Mouse (Mus musculus): Measurements from ENCODE around the gene Cadm4.
"Not testable (repeated sequence)": the region's sequence is repeated elsewhere in the genome, so short reads cannot be mapped to it uniquely, and the experiment has no call there.

Gene Cadm4

DNA sequence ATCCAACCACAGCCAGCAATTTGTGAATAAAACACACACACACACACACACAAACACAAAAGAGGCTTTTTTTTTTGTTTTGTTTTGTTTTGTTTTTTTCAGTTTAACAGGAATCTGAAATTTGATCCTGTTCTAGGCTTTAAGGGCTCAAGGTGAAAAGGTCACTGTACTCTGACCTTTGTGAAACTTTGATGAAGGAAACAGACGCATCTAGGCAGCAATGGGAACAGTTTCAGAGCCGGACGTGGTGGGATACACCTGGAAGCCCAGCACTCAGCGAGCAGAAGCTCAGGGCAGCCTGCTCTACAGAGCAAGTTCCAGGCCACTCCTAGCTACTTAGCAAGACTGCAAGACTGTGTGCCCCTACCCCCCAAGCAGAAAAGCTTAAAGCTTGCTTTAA lies 23.0 kb downstream of the Cadm4 start:
- no peak for DNase-seq

DNA sequence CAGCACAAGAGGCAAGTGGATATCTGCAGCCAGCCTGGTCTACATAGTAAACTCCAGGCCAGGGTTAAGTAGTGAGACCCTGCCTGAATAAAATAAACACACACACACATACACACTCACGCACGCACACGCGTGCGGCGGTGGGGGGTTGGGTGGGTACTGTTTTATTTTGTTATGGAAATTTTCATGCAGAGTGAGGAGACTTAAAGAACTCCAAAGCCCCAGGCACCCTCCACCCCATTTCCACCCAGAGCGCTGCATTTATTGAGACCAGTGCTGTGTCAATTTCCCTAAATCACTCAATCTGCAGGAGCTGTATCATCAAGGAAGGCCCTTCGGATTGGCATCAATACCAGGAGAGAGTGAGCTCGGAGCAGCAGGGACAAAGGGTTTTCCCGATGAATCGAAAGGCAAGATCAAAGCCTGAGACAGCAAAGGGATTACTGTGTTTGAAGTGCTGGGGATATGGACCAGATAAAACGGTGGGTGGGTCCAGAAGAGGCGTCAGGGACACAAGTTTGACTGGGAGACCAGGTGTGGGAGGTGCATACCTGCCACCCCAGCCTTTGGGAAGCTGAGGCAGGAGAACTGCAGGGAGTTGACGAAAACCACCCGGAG lies 23.7 kb downstream of the Cadm4 start:
- DNase-seq, result no peak

GRCm38 (mm10) chr7:24506065-24506459 lies 24.2 kb downstream of the Cadm4 start:
- no peak for DNase-seq

- DNase-seq, result no peak
Observed at GRCm38 (mm10) chr7:24506476-24506837, 24.6 kb downstream of the Cadm4 start.

- DNase-seq, result peak; percentile 66 to 79
Observed at GRCm38 (mm10) chr7:24506838-24507725, 25.3 kb downstream of the Cadm4 start, which contains the start of gene Zfp428. Gene Zfp428 (plus strand): TSS chr7:24507006.

- DNase-seq, result no peak
Observed at GRCm38 (mm10) chr7:24507726-24508114, 25.9 kb downstream of the Cadm4 start.

DNA sequence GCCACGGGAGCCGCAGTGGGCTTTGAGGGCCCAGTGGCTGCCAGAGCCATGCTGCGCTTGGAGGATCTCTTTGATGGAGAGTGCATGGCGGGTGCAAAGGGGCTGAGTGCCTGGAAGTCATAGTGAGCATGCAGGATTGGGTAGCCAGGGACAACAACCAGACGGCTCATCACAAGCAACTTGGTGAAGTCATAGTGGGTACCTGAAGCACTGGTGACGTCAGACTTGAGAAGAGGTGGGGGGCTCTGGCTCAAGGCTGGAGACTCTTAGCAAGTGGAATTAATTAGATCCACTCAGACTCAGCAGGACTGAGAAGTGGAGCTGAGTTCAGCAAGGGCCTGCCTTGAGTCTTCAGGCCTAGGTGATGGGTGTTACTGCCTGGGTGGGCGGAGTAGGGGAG lies 30.5 kb downstream of the Cadm4 start, which contains the start of gene AC161166.1:
TSS of gene AC161166.1 (minus strand) at position 101 of the 400 bp plus-strand sequence.
- no peak for DNase-seq

DNA sequence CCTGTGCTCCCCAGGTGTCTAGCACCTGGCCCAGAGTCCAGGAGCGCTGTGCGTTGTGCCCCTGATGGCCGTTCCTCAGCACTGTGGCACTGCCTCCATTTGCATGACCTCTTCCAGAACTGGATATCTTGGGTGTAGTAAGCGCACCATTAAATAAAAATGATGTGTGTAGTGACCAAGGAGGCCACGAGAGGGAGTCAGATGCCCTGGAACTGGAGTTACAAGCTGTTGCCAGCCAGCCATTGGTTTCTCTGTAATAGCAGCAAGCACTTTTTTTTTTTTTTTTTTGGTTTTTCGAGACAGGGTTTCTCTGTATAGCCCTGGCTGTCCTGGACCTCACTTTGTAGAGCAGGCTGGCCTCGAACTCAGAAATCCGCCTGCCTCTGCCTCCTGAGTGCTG lies 34.5 kb downstream of the Cadm4 start:
- not testable (repeated sequence) for DNase-seq

DNA sequence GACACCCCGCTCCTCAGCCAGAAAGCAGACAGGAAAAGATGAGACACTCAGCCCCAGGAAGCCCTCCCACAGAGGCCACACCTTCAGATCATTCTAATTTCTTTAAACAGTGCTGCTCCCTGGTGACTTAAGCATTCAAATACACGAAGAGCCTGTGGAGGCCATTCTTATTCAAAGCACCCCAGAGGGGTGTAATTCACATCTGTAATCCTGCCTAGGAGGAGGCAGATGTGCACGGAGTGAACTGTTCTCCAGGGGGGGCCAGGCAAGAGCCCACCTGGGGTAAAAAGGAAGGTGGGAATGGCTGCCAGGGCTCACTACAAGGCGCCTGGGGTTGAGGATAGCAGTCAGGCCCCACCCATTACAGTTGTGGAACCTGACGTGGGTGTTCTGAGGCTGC lies 35.3 kb downstream of the Cadm4 start:
- no peak for DNase-seq

GRCm38 (mm10) chr7:24517654-24518053 lies 35.8 kb downstream of the Cadm4 start:
- DNase-seq, result no peak

DNA sequence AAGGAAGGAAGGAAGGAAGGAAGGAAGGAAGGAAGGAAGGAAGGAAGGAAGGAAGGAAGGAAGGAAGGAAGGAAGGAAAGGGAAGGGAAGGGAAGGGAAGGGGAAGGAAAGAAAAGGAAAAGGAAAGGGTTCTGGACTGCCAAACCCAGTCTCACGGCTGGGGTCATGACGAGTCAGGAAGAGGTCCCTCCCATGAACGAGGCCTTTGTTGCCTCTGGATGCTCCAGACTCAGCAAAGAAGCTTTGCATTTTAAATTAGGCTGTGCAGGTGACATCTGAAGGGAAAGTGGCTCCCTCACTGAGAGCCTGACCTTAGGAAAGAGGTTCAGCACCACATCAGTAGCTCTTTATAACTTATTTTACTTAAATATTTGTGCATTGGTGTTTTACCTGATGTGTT lies 37.3 kb downstream of the Cadm4 start:
- DNase-seq, result no peak

DNA sequence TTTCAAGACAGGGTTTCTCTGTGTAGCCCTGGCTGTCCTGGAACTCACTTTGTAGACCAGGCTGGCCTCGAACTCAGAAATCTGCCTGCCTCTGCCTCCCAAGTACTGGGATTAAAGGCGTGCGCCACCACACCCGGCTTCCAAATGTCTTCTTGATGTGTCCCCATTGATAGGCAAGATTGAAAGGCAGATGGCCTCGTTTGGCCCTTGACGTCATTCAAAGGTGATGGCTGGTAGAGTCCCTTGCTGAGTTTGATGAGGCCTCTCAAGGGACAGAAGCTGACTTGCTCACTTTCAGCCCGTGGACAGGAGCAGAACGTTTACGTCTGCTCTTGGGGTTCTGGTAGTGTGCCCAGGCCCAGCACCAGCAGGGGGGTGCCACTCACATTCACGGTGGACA lies 38.2 kb downstream of the Cadm4 start:
- not testable (repeated sequence) for DNase-seq

GRCm38 (mm10) chr7:24522805-24523204 lies 41.0 kb downstream of the Cadm4 start:
- DNase-seq, result no peak

- no peak for DNase-seq
Observed at GRCm38 (mm10) chr7:24523723-24524122, 41.9 kb downstream of the Cadm4 start.

GRCm38 (mm10) chr7:24524978-24525377 lies 43.2 kb downstream of the Cadm4 start:
- DNase-seq, result no peak

- no peak for DNase-seq
Observed at GRCm38 (mm10) chr7:24525686-24526420, 44.0 kb downstream of the Cadm4 start.

DNA sequence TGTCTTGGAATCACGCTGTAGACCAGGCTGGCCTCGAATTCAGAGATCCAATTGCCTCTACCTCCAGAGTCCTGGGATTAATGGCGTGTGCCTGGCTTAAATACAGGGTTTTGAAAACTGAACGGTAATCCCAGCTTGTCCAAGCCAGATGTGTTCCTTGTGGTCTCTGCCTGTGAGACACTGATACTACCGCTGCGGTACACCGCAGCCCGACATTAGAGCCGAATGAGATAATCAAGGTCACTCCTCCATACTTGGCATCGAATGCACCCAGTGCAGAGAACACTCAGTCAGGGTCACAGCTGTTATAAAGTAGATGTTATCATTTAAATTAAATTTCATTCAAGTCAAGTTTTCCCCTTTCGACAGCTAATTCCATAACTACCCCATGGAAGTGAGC lies 47.0 kb downstream of the Cadm4 start:
- no peak for DNase-seq

DNA sequence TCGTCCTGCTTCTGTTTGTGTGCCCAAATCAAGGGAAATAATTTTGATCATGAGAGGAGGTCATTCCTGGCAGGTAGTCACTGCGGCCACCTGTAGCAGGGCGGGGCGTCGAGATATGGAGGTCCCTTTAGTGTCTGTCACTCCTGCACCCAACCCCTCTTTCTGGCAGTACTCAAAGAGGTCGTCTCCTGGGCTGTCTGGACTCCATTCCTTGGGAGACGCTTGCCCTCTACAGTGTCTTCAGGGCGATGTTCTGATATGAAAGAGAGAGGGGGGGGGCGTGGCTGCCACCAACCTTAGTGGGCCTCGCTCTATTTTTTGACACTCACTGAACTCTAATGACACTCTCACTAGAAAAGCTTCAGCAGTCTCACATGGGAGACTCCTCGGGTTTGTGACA lies 47.8 kb downstream of the Cadm4 start:
- no peak for DNase-seq

DNA sequence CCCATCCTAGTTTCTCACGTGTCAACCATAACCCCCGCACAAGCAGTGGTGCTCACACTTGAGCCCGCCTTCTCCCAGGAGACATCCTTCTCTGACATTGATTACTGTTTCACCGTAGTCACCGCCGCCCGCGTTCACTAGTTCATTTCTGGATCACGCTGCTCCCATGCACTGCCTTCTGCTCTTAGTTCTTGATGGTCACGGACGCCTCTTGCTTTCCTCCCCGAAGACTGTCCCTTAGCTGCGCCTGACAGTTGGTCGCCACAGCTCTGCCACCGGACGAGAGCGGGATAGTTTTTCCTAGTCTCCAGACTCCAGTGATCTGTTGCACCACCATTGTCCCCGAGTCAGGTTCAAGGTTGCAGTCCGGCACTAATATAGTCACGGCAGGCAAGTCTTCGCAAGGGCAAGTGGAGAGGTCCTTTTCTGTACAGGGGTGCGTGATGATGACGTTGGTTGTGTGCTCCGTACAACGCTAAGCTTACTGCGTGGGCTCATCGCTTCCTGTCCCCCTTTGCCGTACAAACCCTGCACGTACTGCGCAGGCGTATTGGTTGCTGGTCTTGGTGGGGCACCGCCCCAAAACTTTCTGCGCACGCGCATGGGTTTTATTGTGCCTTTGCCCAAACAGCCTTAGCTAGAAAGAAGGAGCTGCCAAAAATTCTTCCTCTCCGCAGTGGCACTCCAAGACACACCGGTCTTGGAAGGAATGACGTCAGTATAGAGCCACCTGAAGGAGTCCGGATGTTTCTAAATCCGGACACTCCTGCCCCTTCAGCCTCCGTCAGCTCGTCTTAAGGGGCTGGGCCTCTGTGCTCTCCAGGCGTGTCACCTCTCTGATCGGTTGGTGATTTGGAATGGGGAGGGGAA lies 48.5 kb downstream of the Cadm4 start, which contains the start of gene Irgq:
TSS of gene Irgq (plus strand) at position 628 of the 870 bp plus-strand sequence.
- DNase-seq, result peak; percentile 96 to 97

- peak; percentile 59 to 76 for DNase-seq
Observed at GRCm38 (mm10) chr7:24531211-24531971, 49.6 kb downstream of the Cadm4 start.

- no peak for DNase-seq
Observed at GRCm38 (mm10) chr7:24533031-24533571, 51.3 kb downstream of the Cadm4 start.
